Mouse (Mus musculus) hindbrain, embryonic 16.5 days (tissue): Measurements from ENCODE around the gene Rras. TPM values are rescaled to one million over a fixed set of nuclear protein-coding genes. Genes with fewer than 3 reads are reported as not detected.

ENCODE experiments used
- ATAC-seq: fragments of 200-750 bp; cut with Nextera tagmentation; 2 replicates; pipeline ENCODE4 v1.8.0; 2017; ENCODE audit warnings: moderate TSS enrichment, moderate library complexity
- H3K27ac ChIP-seq: fragments of 300-500 bp; sonication (generic); 2 replicates; pipeline ENCODE4 v1.5.1; 2014; ENCODE audit warnings: low read depth, mild to moderate bottlenecking, control low read depth, low read length, moderate library complexity
- H3K27me3 ChIP-seq: fragments of 300-500 bp; sonication (generic); replicated peaks from 2 replicates; pipeline ENCODE4 v1.6.1; 2014; ENCODE audit warnings: low read length; ENCODE audit not compliant: control insufficient read depth, insufficient read depth
- H3K36me3 ChIP-seq: fragments of 300-500 bp; sonication (generic); 2 replicates; pipeline ENCODE4 v1.6.1; 2014; ENCODE audit warnings: mild to moderate bottlenecking, low read length, moderate library complexity, mixed read lengths; ENCODE audit not compliant: control insufficient read depth, insufficient read depth
- H3K4me1 ChIP-seq: fragments of 300-500 bp; sonication (generic); 2 replicates; pipeline ENCODE4 v1.6.1; 2014; ENCODE audit warnings: low read depth, low read length; ENCODE audit not compliant: control insufficient read depth, insufficient read depth
- H3K4me2 ChIP-seq: fragments of 300-500 bp; sonication (generic); 2 replicates; pipeline ENCODE4 v1.6.1; 2014; ENCODE audit warnings: mild to moderate bottlenecking, low read length, control low read depth, moderate library complexity
- H3K4me3 ChIP-seq: fragments of 300-500 bp; sonication (generic); 2 replicates; pipeline ENCODE4 v1.5.1; 2014; ENCODE audit warnings: mild to moderate bottlenecking, low read length, control low read depth, moderate library complexity
- H3K9ac ChIP-seq: fragments of 300-500 bp; sonication (generic); 2 replicates; pipeline ENCODE4 v1.6.1; 2014; ENCODE audit warnings: low read depth, mild to moderate bottlenecking, control low read depth, low read length, moderate library complexity
- H3K9me3 ChIP-seq: fragments of 300-500 bp; sonication (generic); 2 replicates; pipeline ENCODE4 v1.6.1; 2014; ENCODE audit warnings: mild to moderate bottlenecking, low read length, moderate library complexity; ENCODE audit not compliant: control insufficient read depth
- WGBS: fragments of 180-500 bp; shearing (Covaris S2); extraction: QIAGEN DNeasy Blood & Tissue Kit; methylation state at CpG from one replicate; pipeline ENCODE4 v1.1.7; 2014; 5-methylcytosine and 5-hydroxymethylcytosine counted together
- polyA plus RNA-seq: library from polyadenylated mRNA; unstranded; fragments of >200 nt; fragmentation: Nextera tagmentation; extraction: Ambion mirVana; gene quantifications from 2 replicates; pipeline ENCODE4 v1.2.1, GENCODE M21; 2015

The Rras gene
- polyA plus RNA-seq, 1 experiment from 2014 or later = 13.1 TPM

GRCm38 (mm10) chr7:45007846-45008245 lies 9.9 kb upstream of the Rras start:
- no peaks in the 10 kb centered on the region for H3K4me1 ChIP-seq
- no peak overlapping the region for H3K9ac ChIP-seq
- no peak for ATAC-seq
- peaks cover 73% of the 10 kb centered on the region for H3K36me3 ChIP-seq
- no peak overlapping the region for H3K4me3 ChIP-seq
- 96% methylated on average over 30 of the region's 30 CpGs for WGBS
- no peaks in the 10 kb centered on the region for H3K27me3 ChIP-seq
- H3K27ac ChIP-seq = no peak overlapping the region
- no peak overlapping the region for H3K4me2 ChIP-seq
- no peaks in the 10 kb centered on the region for H3K9me3 ChIP-seq

DNA sequence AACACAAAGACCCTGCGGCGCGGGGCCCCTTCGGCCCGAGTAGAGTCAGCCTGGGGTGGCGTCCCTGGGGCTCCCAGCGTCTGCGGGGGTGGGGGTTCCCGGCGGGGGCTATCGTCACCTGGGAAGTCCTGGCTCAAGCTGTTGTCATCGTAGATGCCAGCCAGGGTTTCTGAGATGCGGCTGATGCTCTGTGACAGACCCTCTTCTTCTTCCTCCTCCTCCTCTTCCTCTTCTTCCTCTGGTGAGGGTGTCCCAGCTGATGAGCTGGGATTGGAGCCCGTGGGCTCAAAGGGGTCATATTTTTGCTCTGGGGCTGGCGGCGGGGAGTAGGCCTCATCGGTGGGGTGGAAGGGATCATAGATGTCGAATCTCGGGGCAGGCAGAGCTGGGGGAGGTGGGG lies 9.3 kb upstream of the Rras start:
- ATAC-seq = no peak
- WGBS = 96% methylated on average over 19 of the region's 19 CpGs

GRCm38 (mm10) chr7:45012011-45012410 lies 5.8 kb upstream of the Rras start:
- Histone ChIP-seq H3K36me3 (peaks cover 44% of the 10 kb centered on the region), H3K4me1 (peaks cover 15% of the 10 kb centered on the region), H3K9me3 (no peaks in the 10 kb centered on the region), H3K4me2 (no peak overlapping the region), H3K9ac (no peak overlapping the region), H3K4me3 (no peak overlapping the region), H3K27me3 (no peaks in the 10 kb centered on the region), H3K27ac (no peak overlapping the region)
- ATAC-seq = no peak
- 97% methylated on average over 6 of the region's 6 CpGs for WGBS

More for the DNA sequence above, 9.3 kb upstream of the Rras start:
- Histone ChIP-seq H3K36me3 (peaks cover 72% of the 10 kb centered on the region), H3K4me1 (no peaks in the 10 kb centered on the region), H3K4me3 (no peak overlapping the region), H3K27me3 (no peaks in the 10 kb centered on the region), H3K27ac (no peak overlapping the region), H3K4me2 (no peak overlapping the region), H3K9me3 (no peaks in the 10 kb centered on the region), H3K9ac (no peak overlapping the region)

GRCm38 (mm10) chr7:45012824-45013223 lies 4.9 kb upstream of the Rras start:
- H3K9me3 ChIP-seq = no peaks in the 10 kb centered on the region
- H3K9ac ChIP-seq = no peak overlapping the region
- ATAC-seq = no peak
- no peaks in the 10 kb centered on the region for H3K27me3 ChIP-seq
- peaks cover 36% of the 10 kb centered on the region for H3K36me3 ChIP-seq
- H3K4me1 ChIP-seq = peaks cover 15% of the 10 kb centered on the region
- 85% methylated on average over 4 of the region's 4 CpGs for WGBS
- no peak overlapping the region for H3K4me2 ChIP-seq
- H3K4me3 ChIP-seq = no peak overlapping the region
- H3K27ac ChIP-seq = no peak overlapping the region

- Histone ChIP-seq H3K9me3 (no peaks in the 10 kb centered on the region), H3K4me3 (no peak overlapping the region), H3K4me1 (peaks cover 20% of the 10 kb centered on the region), H3K27me3 (no peaks in the 10 kb centered on the region), H3K36me3 (peaks cover 29% of the 10 kb centered on the region), H3K4me2 (no peak overlapping the region), H3K9ac (no peak overlapping the region), H3K27ac (no peak overlapping the region)
- whole genome bisulfite sequencing = 96% methylated on average over 16 of the region's 16 CpGs
- ATAC-seq = no peak
Measured at GRCm38 (mm10) chr7:45013366-45014095, 4.2 kb upstream of the Rras start.

DNA sequence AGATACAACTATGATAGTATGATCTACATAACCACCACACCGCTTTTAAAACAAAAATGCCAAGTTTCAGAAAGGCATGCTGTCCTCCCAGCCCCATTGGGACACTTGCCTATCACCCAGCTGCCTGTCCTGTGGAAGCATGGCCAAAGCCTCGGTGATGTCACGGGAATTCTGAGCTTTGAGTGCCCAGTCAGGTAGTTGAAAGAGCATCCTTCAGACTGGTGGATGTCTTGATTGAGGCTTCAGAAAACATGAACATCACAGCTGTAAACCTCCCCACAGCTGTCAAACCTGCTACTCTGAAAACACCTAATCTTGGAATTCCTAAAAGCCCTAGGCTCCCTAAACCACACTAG lies 3.7 kb upstream of the Rras start:
- H3K4me2 ChIP-seq = no peak overlapping the region; the same call in 1 of the 2 replicates
- H3K4me1 ChIP-seq = peaks cover 20% of the 10 kb centered on the region
- no peaks in the 10 kb centered on the region for H3K9me3 ChIP-seq
- no peak for ATAC-seq
- H3K27me3 ChIP-seq = no peaks in the 10 kb centered on the region
- no peak overlapping the region for H3K9ac ChIP-seq
- peaks cover 29% of the 10 kb centered on the region for H3K36me3 ChIP-seq
- no peak overlapping the region for H3K4me3 ChIP-seq
- no peak overlapping the region for H3K27ac ChIP-seq
- WGBS = 98% methylated on average over 3 of the region's 3 CpGs

DNA sequence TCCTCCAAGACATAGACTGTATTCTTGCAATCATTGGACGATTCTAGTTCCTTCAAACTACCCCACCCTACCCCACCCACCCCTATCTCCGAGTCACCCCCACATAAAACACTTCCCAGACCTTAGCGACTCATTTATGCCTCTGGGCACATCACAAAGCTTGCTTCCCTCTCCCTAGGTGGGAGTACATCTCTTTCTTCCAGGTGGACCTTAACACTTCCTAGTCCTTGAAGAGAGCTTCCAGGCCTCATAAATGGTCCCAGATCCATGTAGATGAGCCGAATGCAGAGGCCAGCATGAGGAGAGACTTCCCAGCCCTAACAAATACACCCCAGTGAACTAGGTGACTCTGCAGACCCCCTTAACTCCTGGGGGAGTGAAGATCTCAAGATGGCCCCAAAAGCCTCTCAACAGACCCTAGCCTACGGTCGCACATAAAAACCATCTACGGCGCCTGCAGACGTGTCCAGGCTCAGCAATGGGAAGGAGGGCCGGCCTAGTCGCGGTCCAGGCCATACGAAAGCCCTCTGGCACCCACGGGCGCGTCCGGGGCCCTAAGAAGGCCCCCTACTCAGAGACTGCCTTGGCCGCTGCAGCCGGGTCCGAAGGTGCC lies 2.3 kb upstream of the Rras start:
- Histone ChIP-seq H3K4me3 (peak overlapping the region; percentile 60), H3K9ac (peak overlapping the region; percentile 82), H3K9me3 (no peaks in the 10 kb centered on the region), H3K4me2 (peak overlapping the region; percentile 60), H3K4me1 (peaks cover 20% of the 10 kb centered on the region), H3K36me3 (peaks cover 15% of the 10 kb centered on the region), H3K27ac (peak overlapping the region; percentile 78), H3K27me3 (no peaks in the 10 kb centered on the region)
- 2% methylated on average over 20 of the region's 20 CpGs for WGBS
- no peak for ATAC-seq

GRCm38 (mm10) chr7:45015957-45016612 lies 1.7 kb upstream of the Rras start, which contains the start of gene Scaf1:
Gene Scaf1 (minus strand): TSS chr7:45016363.
- Histone ChIP-seq H3K27me3 (no peaks in the 10 kb centered on the region), H3K27ac (peak within 1 kb of the TSS; percentile 82), H3K36me3 (peaks cover 14% of the 10 kb centered on the region), H3K4me1 (peaks cover 20% of the 10 kb centered on the region), H3K4me2 (peak within 1 kb of the TSS; percentile 93), H3K9me3 (no peaks in the 10 kb centered on the region), H3K4me3 (peak within 1 kb of the TSS; percentile 60), H3K9ac (peak within 1 kb of the TSS; percentile 82)
- 1% methylated on average over 68 of the region's 69 CpGs for WGBS
- peak; percentile 93 for ATAC-seq

DNA sequence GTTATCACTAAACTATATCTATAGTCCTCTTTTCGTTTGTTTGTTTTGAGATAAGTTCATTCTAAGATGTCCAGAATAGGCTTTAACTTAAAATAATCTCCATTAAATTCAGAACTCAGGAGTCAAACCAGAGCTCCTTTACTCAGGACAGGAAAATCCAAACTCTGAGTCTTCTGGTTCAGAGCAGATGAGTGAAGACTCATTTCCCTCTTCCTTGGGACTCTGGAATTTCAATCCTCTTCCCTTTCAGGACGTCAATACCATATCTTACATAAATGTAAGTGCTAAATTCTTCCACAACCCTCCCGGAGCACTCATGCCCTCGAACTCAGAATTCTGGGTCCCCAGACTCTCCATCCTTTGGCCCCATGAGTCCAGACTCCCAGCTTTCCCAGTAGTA lies 1.0 kb upstream of the Rras start:
- Histone ChIP-seq H3K4me1 (peaks cover 20% of the 10 kb centered on the region), H3K4me3 (peak overlapping the region; percentile 60), H3K27ac (peak overlapping the region; percentile 82), H3K4me2 (peak overlapping the region; percentile 93), H3K27me3 (no peaks in the 10 kb centered on the region), H3K36me3 (peaks cover 10% of the 10 kb centered on the region), H3K9ac (peak overlapping the region; percentile 25), H3K9me3 (no peaks in the 10 kb centered on the region)
- ATAC-seq = no peak; the same call in 1 of the 2 replicates
- WGBS = 4% methylated on average over 4 of the region's 4 CpGs
